Mouse (Mus musculus) liver, adult 2 months (tissue): Measurements from ENCODE around the gene Foxp1.

ENCODE experiments used
- CTCF ChIP-seq: fragments of 200-500 bp; IDR thresholded peaks from 2 replicates; pipeline ENCODE4 v1.5.1; 2011; ENCODE audit warnings: low read depth, low read length, control low read depth
- POLR2A ChIP-seq: fragments of 200-500 bp; IDR thresholded peaks from 2 replicates; pipeline ENCODE4 v1.6.1; 2011; ENCODE audit warnings: low read length, control low read depth; ENCODE audit not compliant: insufficient read depth; ENCODE audit errors: extremely low read depth

DNA sequence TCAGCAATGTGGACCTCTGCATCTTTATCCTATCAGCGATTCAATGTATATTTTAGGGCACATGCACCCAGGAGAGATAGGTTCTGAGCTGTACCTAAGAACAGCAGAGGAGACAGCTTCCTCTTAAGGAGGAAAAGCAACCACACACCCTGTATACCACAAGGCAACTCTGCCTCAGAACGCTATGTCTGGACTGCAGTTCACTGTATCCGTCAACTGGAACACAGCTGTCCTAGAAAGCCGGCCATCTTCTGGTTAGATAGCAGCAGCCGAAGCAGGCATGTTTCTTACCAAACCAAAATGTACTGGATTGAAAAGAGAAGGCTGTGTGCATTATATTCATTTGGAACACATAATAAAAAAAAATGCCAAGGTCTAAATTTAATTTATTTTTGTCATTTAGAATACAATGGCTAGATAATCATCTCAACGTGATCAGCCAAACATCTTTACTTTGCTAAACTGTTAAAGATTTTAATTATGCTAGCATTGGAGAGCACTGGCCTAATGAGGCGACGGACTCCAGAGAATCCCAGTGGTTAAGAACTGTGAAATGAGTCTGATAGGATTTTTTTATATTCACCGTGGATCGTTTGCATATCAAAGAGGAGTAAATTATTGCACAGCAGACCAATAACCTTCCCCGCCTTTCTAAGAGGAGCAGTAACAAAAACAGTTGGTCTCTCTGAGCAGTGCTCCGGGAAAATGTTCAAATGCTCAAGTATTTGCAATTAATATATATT lies 518.1 kb downstream of the Foxp1 start:
- TF ChIP-seq POLR2A: no peak
- TF ChIP-seq CTCF: no peak
